Mouse (Mus musculus): Measurements from ENCODE around the gene Fto. TPM values are rescaled to one million over a fixed set of nuclear protein-coding genes. Genes with fewer than 3 reads are reported as not detected.

Gene Fto
- total and polyA plus RNA-seq, 3 experiments: 8.4 to 43.2 (median 15.7) TPM

- Histone ChIP-seq H3K27ac (ENCODE audit: insufficient read depth, low read depth) (no peak overlapping the region), H3K4me2 (ENCODE audit: insufficient read depth, low read depth, poor library complexity, severe bottlenecking) (no peak overlapping the region), H3K79me2 (replicated peaks; ENCODE audit: control insufficient read depth, extremely low read depth, insufficient read depth, poor library complexity, severe bottlenecking) (no peaks in the 10 kb centered on the region), H3K4me1 (ENCODE audit: control insufficient read depth in 1 of 2, insufficient read depth in 2 of 2) (no peaks in the 10 kb centered on the region), H3K4me3 (replicated peaks in 1 of 3; ENCODE audit: low read depth in 2 of 3, low read length in 2 of 3, poor library complexity in 1 of 3) (no peak overlapping the region), H3K27me3 (replicated peaks) (no peaks in the 10 kb centered on the region), H3K9me3 (replicated peaks; ENCODE audit: low read length) (no peaks in the 10 kb centered on the region), H3K36me3 (replicated peaks in 1 of 2; ENCODE audit: control insufficient read depth in 1 of 2, insufficient read depth in 1 of 2, low read length in 1 of 2) (peaks cover 0 to 15% of the 10 kb centered on the region in 2 experiments), H3K9ac (ENCODE audit: insufficient read depth, low read depth) (no peak overlapping the region)
- in situ Hi-C loops (cut with MboI; ENCODE audit: low pct_ligation_motif_present, low pct_unique_long_range_greater_than_20kb, low sequenced_read_pairs) (no loop called here), dilution Hi-C loops (cut with MboI; ENCODE audit: extremely low pct_ligation_motif_present, extremely low pct_unique_long_range_greater_than_20kb, low sequenced_read_pairs) (no loop called here)
- DNase-seq (ENCODE audit: extremely low read depth): no peak
- TF ChIP-seq CHD1 (IDR thresholded peaks at IDR 0.05; ENCODE audit: low read depth, low read length): no peak
- TF ChIP-seq GABPA (IDR thresholded peaks at IDR 0.05; ENCODE audit: insufficient replicate concordance, low read depth, low read length): no peak
- no peak for TF ChIP-seq CTCF (conservative IDR thresholded peaks at IDR 0.05 in 1 of 2, IDR thresholded peaks at IDR 0.05 in 1 of 2; ENCODE audit: low read depth in 2 of 2, low read length in 2 of 2)
- TF ChIP-seq NRF1 (IDR thresholded peaks at IDR 0.05; ENCODE audit: low read depth, low read length): no peak
- TF ChIP-seq MAZ (IDR thresholded peaks at IDR 0.05; ENCODE audit: low read depth, low read length): no peak
- no peak for TF ChIP-seq POLR2AphosphoS2 (IDR thresholded peaks at IDR 0.05; ENCODE audit: low read depth, low read length)
- TF ChIP-seq KAT2A (IDR thresholded peaks at IDR 0.05; ENCODE audit: insufficient replicate concordance, low read length): no peak
- no peak for TF ChIP-seq SMC3 (IDR thresholded peaks at IDR 0.05; ENCODE audit: low read depth, low read length)
These were observed 257.5 kb downstream of the Fto start for GRCm38 (mm10) chr8:91570809-91571208.

GRCm38 (mm10) chr8:91571978-91572377, 258.7 kb downstream of the Fto start:
- no peaks in the 10 kb centered on the region for H3K79me2 ChIP-seq (replicated peaks; ENCODE audit: control insufficient read depth, extremely low read depth, insufficient read depth, poor library complexity, severe bottlenecking)
- peaks cover 0 to 15% of the 10 kb centered on the region in 2 experiments for H3K36me3 ChIP-seq (replicated peaks in 1 of 2; ENCODE audit: control insufficient read depth in 1 of 2, insufficient read depth in 1 of 2, low read length in 1 of 2)
- H3K27ac ChIP-seq (ENCODE audit: insufficient read depth, low read depth): no peak overlapping the region
- H3K27me3 ChIP-seq (replicated peaks): no peaks in the 10 kb centered on the region
- dilution Hi-C loops (cut with MboI; ENCODE audit: extremely low pct_ligation_motif_present, extremely low pct_unique_long_range_greater_than_20kb, low sequenced_read_pairs) (no loop called here), in situ Hi-C loops (cut with MboI; ENCODE audit: low pct_ligation_motif_present, low pct_unique_long_range_greater_than_20kb, low sequenced_read_pairs) (no loop called here)
- no peak overlapping the region for H3K4me3 ChIP-seq (replicated peaks in 1 of 3; ENCODE audit: low read depth in 2 of 3, low read length in 2 of 3, poor library complexity in 1 of 3)
- no peak overlapping the region for H3K9ac ChIP-seq (ENCODE audit: insufficient read depth, low read depth)
- no peaks in the 10 kb centered on the region for H3K9me3 ChIP-seq (replicated peaks; ENCODE audit: low read length)
- no peak overlapping the region for H3K4me2 ChIP-seq (ENCODE audit: insufficient read depth, low read depth, poor library complexity, severe bottlenecking)
- DNase-seq (ENCODE audit: extremely low read depth): no peak
- TF ChIP-seq ZKSCAN1 (IDR thresholded peaks at IDR 0.05; ENCODE audit: borderline replicate concordance, low read depth, low read length) (no peak), JUND (conservative IDR thresholded peaks at IDR 0.05; ENCODE audit: low read depth, low read length) (no peak)
- peaks cover 0 to 6% of the 10 kb centered on the region in 2 experiments; a peak in 1 of 4 replicates for H3K4me1 ChIP-seq (ENCODE audit: control insufficient read depth in 1 of 2, insufficient read depth in 2 of 2)

GRCm38 (mm10) chr8:91572630-91573029, 259.3 kb downstream of the Fto start:
- no peaks in the 10 kb centered on the region for H3K27me3 ChIP-seq (replicated peaks)
- H3K79me2 ChIP-seq (replicated peaks; ENCODE audit: control insufficient read depth, extremely low read depth, insufficient read depth, poor library complexity, severe bottlenecking): no peaks in the 10 kb centered on the region
- H3K4me3 ChIP-seq (replicated peaks in 1 of 3; ENCODE audit: low read depth in 2 of 3, low read length in 2 of 3, poor library complexity in 1 of 3): no peak overlapping the region
- dilution Hi-C loops (cut with MboI; ENCODE audit: extremely low pct_ligation_motif_present, extremely low pct_unique_long_range_greater_than_20kb, low sequenced_read_pairs): no loop called here
- no peak overlapping the region for H3K9ac ChIP-seq (ENCODE audit: insufficient read depth, low read depth)
- no peak overlapping the region for H3K4me2 ChIP-seq (ENCODE audit: insufficient read depth, low read depth, poor library complexity, severe bottlenecking)
- TF ChIP-seq CHD1 (IDR thresholded peaks at IDR 0.05; ENCODE audit: low read depth, low read length) (no peak), MYC (IDR thresholded peaks at IDR 0.05; ENCODE audit: low read depth, low read length) (no peak), CHD2 (IDR thresholded peaks at IDR 0.05; ENCODE audit: low read length) (no peak)
- peaks cover 0 to 6% of the 10 kb centered on the region in 2 experiments; a peak in 1 of 4 replicates for H3K4me1 ChIP-seq (ENCODE audit: control insufficient read depth in 1 of 2, insufficient read depth in 2 of 2)
- peaks cover 0 to 15% of the 10 kb centered on the region in 2 experiments for H3K36me3 ChIP-seq (replicated peaks in 1 of 2; ENCODE audit: control insufficient read depth in 1 of 2, insufficient read depth in 1 of 2, low read length in 1 of 2)
- no peak overlapping the region for H3K27ac ChIP-seq (ENCODE audit: insufficient read depth, low read depth)
- H3K9me3 ChIP-seq (replicated peaks; ENCODE audit: low read length): no peaks in the 10 kb centered on the region
- in situ Hi-C loops (cut with MboI; ENCODE audit: low pct_ligation_motif_present, low pct_unique_long_range_greater_than_20kb, low sequenced_read_pairs): no loop called here
- no peak for DNase-seq (ENCODE audit: extremely low read depth)

Data from CH12.LX (cell line).